Mouse (Mus musculus): ENCODE measurements around the gene E430018J23Rik.

- TF ChIP-seq CTCF (IDR thresholded peaks at IDR 0.05; ENCODE audit: low read depth, low read length) (no peak), TAL1 (conservative IDR thresholded peaks at IDR 0.05; ENCODE audit: low read depth, low read length) (no peak), POLR2AphosphoS5 (IDR thresholded peaks at IDR 0.05; ENCODE audit: insufficient replicate concordance, low read depth, low read length) (no peak)
Observed at GRCm38 (mm10) chr7:127392251-127392824, 1.1 kb downstream of the E430018J23Rik start.

Measured in G1E (cell line).